27 mouse cellular contexts compared by ENCODE assay signal in the genomic region with DNA sequence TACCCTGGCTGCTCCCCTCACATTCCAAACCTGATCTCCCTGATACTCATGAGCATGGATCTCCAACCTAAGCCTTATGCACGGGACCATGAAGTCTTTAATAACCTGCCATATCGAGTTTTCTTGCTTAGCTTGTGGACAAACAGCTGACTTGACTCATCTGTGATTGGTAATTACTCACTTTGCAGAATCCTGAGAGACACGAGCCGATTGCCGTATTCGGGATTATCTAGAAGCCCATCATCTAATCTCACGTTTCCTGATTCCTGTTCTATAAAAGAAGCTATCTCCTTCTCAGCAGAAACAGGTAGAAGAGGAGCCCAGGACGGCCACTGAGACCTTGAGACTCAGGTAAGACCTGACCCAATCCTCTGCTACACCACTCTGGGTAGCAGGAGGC. TPM values are rescaled to one million over a fixed set of nuclear protein-coding genes. Genes with fewer than 3 reads are reported as not detected.
"Had no signal": no experiment of that assay in that cellular context is flagged by ENCODE, and none has a peak within 500 bp of the region (broad histone marks: within the 10 kb centered on the region; RNA-seq: fewer than 3 reads in every experiment).

A gene (plus strand): TSS at position 301 of the 400 bp plus-strand sequence.

- DNase-seq: heart, postnatal 10 days; heart, postnatal 36 days; heart, postnatal 4 days; kidney, adult 11 months; kidney, adult 18-20 months; kidney, adult 2 months; kidney, adult 8-10 months; kidney, adult 9 months; kidney, postnatal 10 days; kidney, postnatal 14 days; kidney, postnatal 25 days; kidney, postnatal 36 days; kidney, postnatal 4 days; layer of hippocampus, adult 9-11 months; layer of hippocampus, postnatal 36 days had no signal

RNA-seq across cellular contexts. Expression of the gene that starts here (rescaled TPM):
- total RNA-seq: heart, postnatal 10 days; heart, postnatal 25 days; heart, postnatal 36 days; heart, postnatal 4 days; hematopoietic stem cell, adult 5-6 weeks; hindbrain, postnatal 0 days; layer of hippocampus, adult 18-20 months; layer of hippocampus, adult 2 months; layer of hippocampus, adult 8-10 months; layer of hippocampus, postnatal 10 days; layer of hippocampus, postnatal 14 days; layer of hippocampus, postnatal 25 days; layer of hippocampus, postnatal 36 days; left cerebral cortex, adult 18-20 months; left cerebral cortex, adult 2 months; left cerebral cortex, adult 8-10 months had no signal
